ENCODE assay signal across 12 mouse cellular contexts in genomic region chr10:21529098-21529749, GRCm38 (mm10).
A peak's percentile ranks its signal among the peaks of the same experiment; 100 is the strongest.
DNase-seq lines count a peak whose midpoint lies in the region; ATAC-seq and TF ChIP-seq lines count a peak whose summit lies in the region.
"Had no signal": no experiment of that assay in that cellular context is flagged by ENCODE, and none has a peak within 500 bp of the region (broad histone marks: within the 10 kb centered on the region; RNA-seq: fewer than 3 reads in every experiment).

No protein-coding gene starts in this region.

- TF ChIP-seq RAD21 in CH12.LX (IDR thresholded peaks at IDR 0.05; ENCODE audit: low read depth, low read length), result peak; percentile 9

- dilution Hi-C loops in CH12.LX (cut with MboI; ENCODE audit: extremely low pct_ligation_motif_present, extremely low pct_unique_long_range_greater_than_20kb, low sequenced_read_pairs), result no loop called here

- H3K9me3 ChIP-seq in intestine, postnatal 0 days (ENCODE audit: control insufficient read depth), result no peaks in the 10 kb centered on the region
- no peaks in the 10 kb centered on the region for H3K9me3 ChIP-seq in intestine, embryonic 15.5 days
- H3K9me3 ChIP-seq in CH12.LX (replicated peaks; ENCODE audit: low read length), result no peaks in the 10 kb centered on the region
- no peaks in the 10 kb centered on the region for H3K9me3 ChIP-seq in embryonic facial prominence, embryonic 10.5 days
- H3K9me3 ChIP-seq: heart, embryonic 10.5 days; hindbrain, embryonic 10.5 days; kidney, embryonic 15.5 days had no signal

- no peaks in the 10 kb centered on the region for H3K27me3 ChIP-seq in intestine, postnatal 0 days (replicated peaks; ENCODE audit: control insufficient read depth, insufficient read depth, low read length)
- H3K27me3 ChIP-seq in intestine, embryonic 15.5 days (replicated peaks), result no peaks in the 10 kb centered on the region
- no peaks in the 10 kb centered on the region for H3K27me3 ChIP-seq in CH12.LX (replicated peaks)
- H3K27me3 ChIP-seq in embryonic facial prominence, embryonic 10.5 days (replicated peaks; ENCODE audit: low read depth, poor library complexity, severe bottlenecking), result no peaks in the 10 kb centered on the region
- H3K27me3 ChIP-seq: kidney, embryonic 15.5 days had no signal

- H3K4me1 ChIP-seq in intestine, postnatal 0 days (replicated peaks; ENCODE audit: control insufficient read depth, insufficient read depth, low read length), result no peaks in the 10 kb centered on the region
- H3K4me1 ChIP-seq in intestine, embryonic 15.5 days (replicated peaks), result no peaks in the 10 kb centered on the region
- no peaks in the 10 kb centered on the region for H3K4me1 ChIP-seq in CH12.LX (ENCODE audit: control insufficient read depth in 1 of 2, insufficient read depth in 2 of 2)
- 0 out of 2 replicates have a peak, but pooled peaks cover 4% of the 10 kb centered on the region for H3K4me1 ChIP-seq in embryonic facial prominence, embryonic 10.5 days
- H3K4me1 ChIP-seq: hindbrain, embryonic 10.5 days had no signal

- H3K36me3 ChIP-seq in intestine, postnatal 0 days (ENCODE audit: control insufficient read depth, insufficient read depth), result no peaks in the 10 kb centered on the region
- H3K36me3 ChIP-seq in intestine, embryonic 15.5 days, result no peaks in the 10 kb centered on the region
- H3K36me3 ChIP-seq in CH12.LX (replicated peaks in 1 of 2; ENCODE audit: control insufficient read depth in 1 of 2, insufficient read depth in 1 of 2, low read length in 1 of 2), result no peaks in the 10 kb centered on the region
- no peaks in the 10 kb centered on the region for H3K36me3 ChIP-seq in embryonic facial prominence, embryonic 10.5 days (replicated peaks)
- H3K36me3 ChIP-seq: heart, embryonic 10.5 days; hindbrain, embryonic 10.5 days; kidney, embryonic 15.5 days had no signal

- no peak for TF ChIP-seq EP300 in CH12.LX (IDR thresholded peaks at IDR 0.05; ENCODE audit: low read length)

- TF ChIP-seq CTCF in intestine, postnatal 0 days (IDR thresholded peaks at IDR 0.05; ENCODE audit: low read depth), result peak; percentile 41
- peak in 1 of 2 experiments; percentile 48; a peak in 2 of 4 replicates for TF ChIP-seq CTCF in CH12.LX (conservative IDR thresholded peaks at IDR 0.05 in 1 of 2, IDR thresholded peaks at IDR 0.05 in 1 of 2; ENCODE audit: low read depth in 2 of 2, low read length in 2 of 2)

- no peak overlapping the region for H3K9ac ChIP-seq in intestine, postnatal 0 days (ENCODE audit: low read depth, low read length)
- no peak overlapping the region for H3K9ac ChIP-seq in intestine, embryonic 15.5 days
- H3K9ac ChIP-seq in CH12.LX (ENCODE audit: insufficient read depth, low read depth), result no peak overlapping the region
- H3K9ac ChIP-seq: kidney, embryonic 15.5 days had no signal

- TF ChIP-seq POLR2A in CH12.LX (IDR thresholded peaks at IDR 0.05; ENCODE audit: low read depth, low read length), result no peak

- WGBS in intestine, postnatal 0 days, result 77% methylated on average over 10 of the region's 10 CpGs
- 75% methylated on average over 10 of the region's 10 CpGs for WGBS in intestine, embryonic 15.5 days
- WGBS in embryonic facial prominence, embryonic 10.5 days, result 72% methylated on average over 10 of the region's 10 CpGs

- in situ Hi-C loops in CH12.LX (cut with MboI; ENCODE audit: low pct_ligation_motif_present, low pct_unique_long_range_greater_than_20kb, low sequenced_read_pairs), result no loop called here

- peak; percentile 28 for DNase-seq in A20 (ENCODE audit: low read depth, low spot score)
- DNase-seq in CH12.LX (ENCODE audit: extremely low read depth), result no peak
- no peak for DNase-seq in embryonic facial prominence, embryonic 10.5 days (ENCODE audit: low spot score)
- DNase-seq: lung, postnatal 36 days had no signal

- H3K4me3 ChIP-seq in intestine, postnatal 0 days (ENCODE audit: low read depth, low read length), result no peak overlapping the region
- no peak overlapping the region for H3K4me3 ChIP-seq in intestine, embryonic 15.5 days (replicated peaks)
- H3K4me3 ChIP-seq in CH12.LX (replicated peaks in 1 of 3; ENCODE audit: low read depth in 2 of 3, low read length in 2 of 3, poor library complexity in 1 of 3), result no peak overlapping the region
- H3K4me3 ChIP-seq in embryonic facial prominence, embryonic 10.5 days, result no peak overlapping the region
- H3K4me3 ChIP-seq: heart, embryonic 10.5 days; hindbrain, embryonic 10.5 days; kidney, embryonic 15.5 days had no signal

- H3K79me2 ChIP-seq in CH12.LX (replicated peaks; ENCODE audit: control insufficient read depth, extremely low read depth, insufficient read depth, poor library complexity, severe bottlenecking), result no peaks in the 10 kb centered on the region

- no peak overlapping the region for H3K4me2 ChIP-seq in intestine, postnatal 0 days (replicated peaks; ENCODE audit: low read depth)
- H3K4me2 ChIP-seq in intestine, embryonic 15.5 days (replicated peaks), result no peak overlapping the region
- no peak overlapping the region for H3K4me2 ChIP-seq in CH12.LX (ENCODE audit: insufficient read depth, low read depth, poor library complexity, severe bottlenecking)
- H3K4me2 ChIP-seq: kidney, embryonic 15.5 days; liver, embryonic 11.5 days had no signal

- ATAC-seq in intestine, postnatal 0 days, result no peak
- ATAC-seq in intestine, embryonic 15.5 days, result no peak
- peak; percentile 76 for ATAC-seq in inflammation-experienced regulatory T-cells, adult 6 months
- no peak for ATAC-seq in monocyte, adult 5-6 weeks (replicated peaks; ENCODE audit: insufficient number of reproducible peaks, low FRiP score, low TSS enrichment, poor library complexity, severe bottlenecking)

- H3K27ac ChIP-seq in intestine, postnatal 0 days (ENCODE audit: low read depth, low read length), result no peak overlapping the region
- no peak overlapping the region for H3K27ac ChIP-seq in intestine, embryonic 15.5 days
- H3K27ac ChIP-seq in CH12.LX (ENCODE audit: insufficient read depth, low read depth), result no peak overlapping the region
- H3K27ac ChIP-seq in embryonic facial prominence, embryonic 10.5 days (replicated peaks), result no peak overlapping the region
- H3K27ac ChIP-seq: heart, embryonic 10.5 days; hindbrain, embryonic 10.5 days; kidney, embryonic 15.5 days had no signal

TF ChIP-seq in CH12.LX, 34 proteins besides CTCF, POLR2A, EP300 and RAD21:
- TF ChIP-seq IRF4 (IDR thresholded peaks at IDR 0.05; ENCODE audit: low read depth, low read length) (no peak), SMC3 (IDR thresholded peaks at IDR 0.05; ENCODE audit: low read depth, low read length) (peak; percentile 33), ZNF384 (IDR thresholded peaks at IDR 0.05; ENCODE audit: low read depth, low read length) (no peak)
